Comparison of ENCODE assay signal across 9 mouse cellular contexts in the genomic region with DNA sequence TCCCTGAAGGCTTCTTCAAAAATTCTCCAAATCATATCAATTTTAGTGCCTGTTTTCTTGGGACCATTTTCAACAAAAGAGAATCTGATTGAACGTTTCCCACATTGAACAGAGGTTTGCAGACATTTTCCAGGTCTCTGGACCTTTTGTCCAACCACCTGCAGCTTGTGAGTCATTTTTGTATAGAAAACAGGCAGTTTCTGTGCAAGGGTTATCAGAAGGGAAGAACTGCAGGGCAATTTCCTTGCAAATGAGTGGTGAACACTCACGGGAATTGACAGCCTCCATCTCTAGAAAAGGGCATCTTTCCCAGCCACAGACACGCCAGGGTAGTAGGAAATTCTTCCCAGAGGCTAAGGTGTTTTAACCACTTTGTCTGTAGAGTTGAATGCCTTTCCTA. TPM values are rescaled to one million over a fixed set of nuclear protein-coding genes. Genes with fewer than 3 reads are reported as not detected.
DNase-seq lines count a peak whose midpoint lies in the region; ATAC-seq and TF ChIP-seq lines count a peak whose summit lies in the region.
"Had no signal": no experiment of that assay in that cellular context is flagged by ENCODE, and none has a peak within 500 bp of the region (broad histone marks: within the 10 kb centered on the region; RNA-seq: fewer than 3 reads in every experiment).

No protein-coding gene starts in this region.

- H3K27me3 ChIP-seq in heart, embryonic 16.5 days (ENCODE audit: control insufficient read depth, insufficient read depth, low read length): no peaks in the 10 kb centered on the region
- no peaks in the 10 kb centered on the region for H3K27me3 ChIP-seq in heart, adult 2 months (ENCODE audit: control insufficient read depth, insufficient read depth, low read length)
- no peaks in the 10 kb centered on the region for H3K27me3 ChIP-seq in hindbrain, embryonic 10.5 days (ENCODE audit: insufficient read depth, poor library complexity, severe bottlenecking)
- H3K27me3 ChIP-seq in midbrain, embryonic 11.5 days (ENCODE audit: control insufficient read depth, insufficient read depth, low read length): no peaks in the 10 kb centered on the region

- peak overlapping the region; percentile 74; the same call in 1 of the 2 replicates for H3K4me3 ChIP-seq in heart, embryonic 16.5 days (ENCODE audit: low read length)
- no peak overlapping the region for H3K4me3 ChIP-seq in heart, adult 2 months
- H3K4me3 ChIP-seq in hindbrain, embryonic 10.5 days: peak overlapping the region; percentile 68; the same call in 1 of the 2 replicates
- no peak overlapping the region for H3K4me3 ChIP-seq in midbrain, embryonic 11.5 days (ENCODE audit: low read depth, low read length)

- no peak for TF ChIP-seq CTCF in heart, adult 2 months (IDR thresholded peaks at IDR 0.05)
- no peak for TF ChIP-seq CTCF in brain, embryonic 14.5 days (IDR thresholded peaks at IDR 0.05; ENCODE audit: borderline replicate concordance, extremely low read depth, insufficient read depth, insufficient read length)

- intact Hi-C loops in heart, adult 2 months (cut with DNase I): loop anchor here (5.0 kb wide), 2 partner anchors 69 to 411 kb away; no protein-coding TSS in a partner anchor

- WGBS in heart, embryonic 16.5 days: 54% methylated on average over 3 of the region's 3 CpGs
- 50% methylated on average over 3 of the region's 3 CpGs for WGBS in heart, adult 2 months
- WGBS in hindbrain, embryonic 10.5 days: 70% methylated on average over 3 of the region's 3 CpGs
- WGBS in midbrain, embryonic 11.5 days: 61% methylated on average over 3 of the region's 3 CpGs

- no peaks in the 10 kb centered on the region for H3K79me2 ChIP-seq in heart, adult 2 months (replicated peaks; ENCODE audit: control insufficient read depth, insufficient read depth, low read length)

- TF ChIP-seq EP300 in heart, adult 2 months (IDR thresholded peaks at IDR 0.05; ENCODE audit: insufficient read depth, low read depth, low read length): no peak

- no peak for ATAC-seq in heart, embryonic 16.5 days (replicated peaks; ENCODE audit: extremely low read depth, insufficient read depth, low FRiP score)
- no peak for ATAC-seq in midbrain, embryonic 11.5 days (ENCODE audit: low FRiP score)

- no peak overlapping the region for H3K27ac ChIP-seq in heart, embryonic 16.5 days (ENCODE audit: low read length)
- no peak overlapping the region for H3K27ac ChIP-seq in heart, adult 2 months
- peak overlapping the region; percentile 96 for H3K27ac ChIP-seq in hindbrain, embryonic 10.5 days
- H3K27ac ChIP-seq in midbrain, embryonic 11.5 days (ENCODE audit: low read depth, low read length): no peak overlapping the region; the same call in 1 of the 2 replicates

- H3K4me2 ChIP-seq in heart, embryonic 16.5 days (ENCODE audit: low read depth, low read length): peak overlapping the region; percentile 65
- no peak overlapping the region for H3K4me2 ChIP-seq in midbrain, embryonic 11.5 days

- no peak for DNase-seq in heart, adult 2 months
- DNase-seq in brain, embryonic 14.5 days (ENCODE audit: low read depth): peak; percentile 35
- DNase-seq in hindbrain, embryonic 10.5 days (ENCODE audit: low spot score): peak; percentile 17
- peak; percentile 86 for DNase-seq in midbrain, embryonic 11.5 days (ENCODE audit: low spot score, missing footprints)
- no peak for DNase-seq in cerebellum, adult 11-12 months
- DNase-seq in adrenal gland, adult 18-20 months (ENCODE audit: low spot score in 2 of 2): no peak
- no peak for DNase-seq in layer of hippocampus, adult 9-11 months

- H3K9ac ChIP-seq in heart, embryonic 16.5 days (ENCODE audit: low read length): no peak overlapping the region
- H3K9ac ChIP-seq in heart, adult 2 months (ENCODE audit: low read depth, low read length): no peak overlapping the region
- H3K9ac ChIP-seq in midbrain, embryonic 11.5 days (ENCODE audit: low read length): no peak overlapping the region

- no peaks in the 10 kb centered on the region for H3K9me3 ChIP-seq in heart, embryonic 16.5 days (replicated peaks; ENCODE audit: control insufficient read depth, low read length)
- H3K9me3 ChIP-seq in hindbrain, embryonic 10.5 days: no peaks in the 10 kb centered on the region
- H3K9me3 ChIP-seq in midbrain, embryonic 11.5 days (ENCODE audit: control insufficient read depth, low read length): no peaks in the 10 kb centered on the region

- no peak for TF ChIP-seq POLR2A in heart, adult 2 months (IDR thresholded peaks at IDR 0.05; ENCODE audit: insufficient read depth, low read depth, low read length)
- TF ChIP-seq POLR2A in brain, embryonic 14.5 days (IDR thresholded peaks at IDR 0.05; ENCODE audit: borderline replicate concordance, extremely low read depth, insufficient read depth, insufficient read length, poor library complexity, severe bottlenecking): no peak

- H3K36me3 ChIP-seq in heart, embryonic 16.5 days (ENCODE audit: control insufficient read depth, insufficient read depth): no peaks in the 10 kb centered on the region
- H3K36me3 ChIP-seq in heart, adult 2 months (ENCODE audit: control insufficient read depth, insufficient read depth, low read length): no peaks in the 10 kb centered on the region
- H3K36me3 ChIP-seq in hindbrain, embryonic 10.5 days: peaks cover 10% of the 10 kb centered on the region; the same call in 1 of the 2 replicates
- H3K36me3 ChIP-seq in midbrain, embryonic 11.5 days (ENCODE audit: control insufficient read depth, insufficient read depth, low read length): no peaks in the 10 kb centered on the region

- H3K4me1 ChIP-seq in heart, embryonic 16.5 days (ENCODE audit: control insufficient read depth, insufficient read depth, low read length): no peaks in the 10 kb centered on the region; the same call in 1 of the 2 replicates
- H3K4me1 ChIP-seq in heart, adult 2 months (ENCODE audit: control insufficient read depth, insufficient read depth, low read length): peaks cover 1% of the 10 kb centered on the region; the same call in 1 of the 2 replicates
- H3K4me1 ChIP-seq in hindbrain, embryonic 10.5 days (replicated peaks): peaks cover 32% of the 10 kb centered on the region
- H3K4me1 ChIP-seq in midbrain, embryonic 11.5 days (ENCODE audit: control insufficient read depth, insufficient read depth, low read length): peaks cover 7% of the 10 kb centered on the region; the same call in 1 of the 2 replicates

RNA-seq across cellular contexts. Expression of gene Xrcc5, which starts 1.0 kb away (rescaled TPM):
- polyA plus RNA-seq in heart, embryonic 16.5 days (2015; fragmentation: Nextera tagmentation; extraction: Ambion mirVana): 19.6 and 23.4 TPM in 2 replicates
- total RNA-seq in heart, adult 2 months (2021): 10 to 100 TPM; 14.1 to 16.2 TPM
- polyA plus RNA-seq in heart, adult 2 months (2012; rRNA removed): 3.6 and 7.8 TPM in 2 replicates
- polyA plus RNA-seq in brain, embryonic 14.5 days (2012; rRNA removed): 11.0 and 11.4 TPM in 2 replicates
- polyA plus RNA-seq in hindbrain, embryonic 10.5 days (2016; fragmentation: Nextera tagmentation; extraction: Ambion mirVana): 48.1 and 50.2 TPM in 2 replicates
- polyA plus RNA-seq in midbrain, embryonic 11.5 days (2014; fragmentation: Nextera tagmentation; extraction: Ambion mirVana): 52.3 and 57.7 TPM in 2 replicates
- total RNA-seq in adrenal gland, adult 18-20 months (2021): 10 to 100 TPM; 10.0 to 11.2 TPM

RNA-seq across cellular contexts. Expression of gene Tmem169, which starts 22.1 kb away (rescaled TPM):
- 2.0 and 3.4 TPM in 2 replicates for polyA plus RNA-seq in heart, embryonic 16.5 days (2015; fragmentation: Nextera tagmentation; extraction: Ambion mirVana)
- total RNA-seq in heart, adult 2 months (2021): under 1 TPM in 1 of 2 experiments, not detected in 1; 0.16 TPM
- 0.04 and 0.06 TPM in 2 replicates for polyA plus RNA-seq in heart, adult 2 months (2012; rRNA removed)
- 21.4 and 27.8 TPM in 2 replicates for polyA plus RNA-seq in brain, embryonic 14.5 days (2012; rRNA removed)
- 9.3 and 17.4 TPM in 2 replicates for polyA plus RNA-seq in hindbrain, embryonic 10.5 days (2016; fragmentation: Nextera tagmentation; extraction: Ambion mirVana)
- polyA plus RNA-seq in midbrain, embryonic 11.5 days (2014; fragmentation: Nextera tagmentation; extraction: Ambion mirVana): 14.2 and 14.4 TPM in 2 replicates
- total RNA-seq in adrenal gland, adult 18-20 months (2021): under 1 TPM; 0.33 to 0.48 TPM
- total RNA-seq: hematopoietic stem cell, adult 5-6 weeks had no signal

RNA-seq across cellular contexts. Expression of gene Pecr, which starts 22.1 kb away (rescaled TPM):
- 22.9 and 23.4 TPM in 2 replicates for polyA plus RNA-seq in heart, embryonic 16.5 days (2015; fragmentation: Nextera tagmentation; extraction: Ambion mirVana)
- total RNA-seq in heart, adult 2 months (2021): 10 to 100 TPM in 1 of 2 experiments, 1 to 10 TPM in 1; 8.7 to 10.0 TPM
- 10.9 and 13.5 TPM in 2 replicates for polyA plus RNA-seq in heart, adult 2 months (2012; rRNA removed)
- 4.5 and 5.0 TPM in 2 replicates for polyA plus RNA-seq in brain, embryonic 14.5 days (2012; rRNA removed)
- polyA plus RNA-seq in hindbrain, embryonic 10.5 days (2016; fragmentation: Nextera tagmentation; extraction: Ambion mirVana): 21.2 and 22.8 TPM in 2 replicates
- polyA plus RNA-seq in midbrain, embryonic 11.5 days (2014; fragmentation: Nextera tagmentation; extraction: Ambion mirVana): 14.5 and 14.7 TPM in 2 replicates
- total RNA-seq in adrenal gland, adult 18-20 months (2021): 10 to 100 TPM; 26.5 to 30.5 TPM

Comparison
In these comparisons a context has a peak if more than half of its experiments do, and no peak if none do; other contexts are left out.
1. H3K4me3 ChIP-seq: peak in heart, embryonic 16.5 days (single experiment) and hindbrain, embryonic 10.5 days (single experiment); none in heart, adult 2 months (single experiment) and midbrain, embryonic 11.5 days (single experiment).
2. DNase-seq: peak in brain, embryonic 14.5 days (single experiment), hindbrain, embryonic 10.5 days (single experiment) and midbrain, embryonic 11.5 days (single experiment); none in heart, adult 2 months (0 of 2), cerebellum, adult 11-12 months (single experiment), adrenal gland, adult 18-20 months (0 of 2) and layer of hippocampus, adult 9-11 months (single experiment).